Mouse (Mus musculus) left cerebral cortex, adult 8-10 months (tissue): ENCODE data around the gene Rhd. TPM values are rescaled to one million over a fixed set of nuclear protein-coding genes. Genes with fewer than 3 reads are reported as not detected.
A peak's percentile ranks its signal among the peaks of the same experiment; 100 is the strongest.
"Not testable (repeated sequence)": the region's sequence is repeated elsewhere in the genome, so short reads cannot be mapped to it uniquely, and the experiment has no call there.

Experiments
- DNase-seq, 2 experiments: peaks; one replicate each; pipeline ENCODE4 v3.0.0; 2022; ENCODE audit warnings: low spot score in 2 of 2
- total RNA-seq, 4 experiments: library from RNA; stranded (reverse); gene quantifications; 2 replicates each; pipeline ENCODE4 v1.2.4; 2022

Gene Rhd
- total RNA-seq, 4 experiments from 2014 or later = 0.50 TPM; not detected in 3

DNA sequence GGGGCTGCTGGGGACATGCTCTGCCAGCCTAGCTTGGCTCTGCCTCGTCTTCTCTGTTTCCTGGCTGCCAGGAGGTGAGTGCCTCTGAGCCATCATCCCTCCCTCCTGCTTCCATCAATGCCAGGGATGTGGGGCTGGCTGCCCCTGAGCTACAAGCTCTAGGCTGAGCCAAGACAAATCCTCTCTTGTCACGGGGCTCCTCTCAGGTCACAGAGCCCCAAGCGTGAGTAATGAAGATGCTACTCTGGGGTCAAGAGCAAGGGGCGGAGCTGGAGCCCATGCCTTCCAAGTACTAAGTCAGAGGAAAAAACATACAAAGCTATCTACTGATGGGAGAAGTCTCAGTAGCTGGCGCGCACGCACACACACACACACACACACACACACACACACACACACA lies 38.7 kb downstream of the Rhd start:
- DNase-seq = no peak

DNA sequence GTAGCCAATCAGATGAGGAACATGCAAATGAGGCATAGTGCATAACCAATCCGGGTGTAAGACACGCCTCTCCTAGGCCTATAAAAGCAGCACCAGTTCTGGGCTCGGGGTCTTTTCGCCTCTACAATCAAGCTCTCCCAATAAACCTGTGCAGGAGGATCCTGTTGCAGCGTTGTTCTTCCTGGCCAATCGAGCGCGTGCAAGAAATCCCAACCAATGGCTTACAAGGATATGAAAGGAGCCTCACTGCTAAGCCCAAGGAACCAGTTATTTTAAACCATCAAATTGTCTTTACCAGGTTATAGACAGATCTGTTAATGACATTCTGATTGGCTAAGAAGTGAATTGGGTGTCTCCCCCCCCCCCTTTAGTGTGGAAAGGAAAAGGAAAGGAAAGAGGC lies 47.1 kb downstream of the Rhd start:
- DNase-seq = not testable (repeated sequence)

GRCm38 (mm10) chr4:134913413-134913812 lies 49.1 kb downstream of the Rhd start:
- DNase-seq = no peak

DNA sequence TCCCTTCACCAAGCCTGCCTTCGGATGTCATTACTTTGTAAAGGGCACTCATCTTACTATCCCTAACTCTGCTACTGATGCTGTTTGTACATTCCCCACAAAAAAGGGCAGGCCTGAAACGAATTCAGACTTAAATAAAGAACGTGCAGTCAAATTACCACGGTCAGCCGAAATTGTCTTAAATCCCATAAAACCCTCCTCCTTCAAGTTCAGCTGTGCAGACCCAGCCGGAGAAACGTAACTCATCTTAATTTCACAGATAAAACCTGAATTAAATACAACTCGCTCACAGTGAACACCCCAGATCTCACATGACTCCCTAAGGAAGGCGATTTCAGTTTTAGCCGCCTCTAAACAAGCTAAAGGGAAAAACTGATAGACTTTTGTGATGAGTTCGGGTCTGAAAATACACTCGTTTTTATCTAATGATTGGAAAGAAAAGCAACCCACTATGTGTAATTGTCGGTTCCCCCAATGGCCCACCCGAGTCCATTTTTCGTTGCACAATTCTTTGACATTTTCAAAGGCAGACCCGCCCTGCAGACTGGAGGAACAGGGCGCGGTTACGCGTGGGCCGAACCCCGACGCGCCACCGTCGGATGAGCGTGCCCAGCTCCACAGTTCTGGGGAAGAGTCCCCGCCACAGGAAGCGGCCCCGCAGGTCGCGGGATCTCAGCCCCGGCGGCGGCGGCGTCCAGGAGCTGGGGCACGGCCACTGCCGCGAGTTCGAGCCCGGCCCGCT lies 50.0 kb downstream of the Rhd start:
- peak in 1 of 2 experiments; percentile 28 for DNase-seq

GRCm38 (mm10) chr4:134914864-134915209 lies 50.5 kb downstream of the Rhd start, which contains the start of gene Tmem50a:
TSS of gene Tmem50a (minus strand) at chr4:134915024.
- DNase-seq = peak; percentile 79 to 89

GRCm38 (mm10) chr4:134915223-134916050 lies 51.1 kb downstream of the Rhd start:
- DNase-seq = no peak

- no peak for DNase-seq
These were observed 52.9 kb downstream of the Rhd start for GRCm38 (mm10) chr4:134917194-134917593.

- no peak for DNase-seq
These were observed 54.0 kb downstream of the Rhd start for GRCm38 (mm10) chr4:134918381-134918780.

DNA sequence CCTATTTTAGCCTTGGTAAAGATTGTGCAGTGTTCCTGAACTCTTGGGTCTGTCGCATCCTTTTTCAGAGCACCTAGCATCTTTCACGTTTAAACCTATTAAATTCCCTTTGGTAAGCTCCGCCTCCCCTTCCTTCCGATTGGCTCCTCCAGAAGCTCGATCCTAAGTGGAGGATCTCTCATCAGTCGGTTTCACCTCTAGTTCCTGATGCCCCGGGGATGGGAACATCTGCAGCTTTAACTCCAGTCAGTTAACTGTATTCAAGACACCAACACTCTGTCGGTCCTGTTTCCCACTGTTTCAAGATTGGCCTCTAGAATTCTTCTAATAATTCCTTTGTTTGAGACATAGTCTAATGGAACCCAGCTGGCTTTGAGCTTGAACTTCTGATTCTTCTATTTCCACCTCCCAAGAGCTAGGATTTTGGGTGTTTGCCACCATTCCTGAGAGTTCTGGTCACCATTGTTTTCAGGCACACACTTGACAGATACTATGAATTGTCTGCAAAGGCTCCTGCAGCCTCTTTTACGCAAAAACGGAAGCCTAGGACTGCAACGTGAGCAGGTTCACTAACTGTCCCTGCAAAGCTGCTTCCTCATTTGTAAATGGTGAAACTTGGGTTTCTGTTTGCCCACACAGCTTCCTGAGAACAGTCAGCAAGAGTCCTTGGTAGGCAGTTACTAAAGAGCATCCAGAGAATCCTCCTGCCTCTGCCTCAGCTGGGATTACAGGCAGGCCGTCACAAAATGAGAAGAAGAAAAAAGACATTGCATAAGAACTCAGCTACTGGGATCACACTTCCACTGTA lies 55.6 kb downstream of the Rhd start:
- no peak for DNase-seq

- DNase-seq = no peak
These were observed 56.3 kb downstream of the Rhd start for GRCm38 (mm10) chr4:134920631-134921030.

GRCm38 (mm10) chr4:134921703-134922102 lies 57.4 kb downstream of the Rhd start:
- DNase-seq = no peak

DNA sequence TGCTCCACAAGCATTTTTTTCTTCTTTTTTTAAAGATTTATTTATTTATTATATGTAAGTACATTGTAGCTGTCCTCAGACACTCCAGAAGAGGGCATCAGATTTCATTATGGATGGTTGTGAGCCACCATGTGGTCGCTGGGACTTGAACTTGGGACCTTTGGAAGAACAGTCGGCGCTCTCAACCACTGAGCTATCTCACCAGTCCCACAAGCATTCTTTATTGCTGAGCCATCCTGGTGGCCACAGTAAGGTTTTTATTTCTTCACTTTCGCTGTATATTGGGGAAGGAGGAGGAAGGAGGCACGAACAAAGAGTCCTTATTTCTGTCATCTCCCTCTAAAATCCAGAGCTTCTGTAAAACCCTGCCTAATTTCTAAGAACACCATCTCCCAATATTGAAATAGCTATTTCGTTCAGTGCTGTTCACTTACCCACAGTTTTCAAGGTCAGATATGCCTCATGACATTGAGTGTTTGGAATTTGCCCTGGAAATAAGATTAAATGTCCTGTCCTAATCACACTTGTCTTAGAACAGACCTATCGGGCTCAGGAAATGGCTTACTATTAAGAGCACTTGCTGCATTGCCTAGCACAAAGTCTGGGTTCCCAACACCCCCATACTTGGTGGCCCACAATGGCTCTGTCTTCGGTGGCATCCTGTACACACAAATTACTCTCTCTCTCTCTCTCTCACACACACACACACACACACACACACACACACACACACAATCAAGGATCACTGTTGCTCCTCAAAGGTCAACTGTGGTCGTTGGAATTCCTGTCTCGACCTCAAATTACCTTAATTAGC lies 58.0 kb downstream of the Rhd start:
- no peak for DNase-seq

- DNase-seq = peak in 1 of 2 experiments; percentile 50
These were observed 58.5 kb downstream of the Rhd start for GRCm38 (mm10) chr4:134922925-134923244.

DNA sequence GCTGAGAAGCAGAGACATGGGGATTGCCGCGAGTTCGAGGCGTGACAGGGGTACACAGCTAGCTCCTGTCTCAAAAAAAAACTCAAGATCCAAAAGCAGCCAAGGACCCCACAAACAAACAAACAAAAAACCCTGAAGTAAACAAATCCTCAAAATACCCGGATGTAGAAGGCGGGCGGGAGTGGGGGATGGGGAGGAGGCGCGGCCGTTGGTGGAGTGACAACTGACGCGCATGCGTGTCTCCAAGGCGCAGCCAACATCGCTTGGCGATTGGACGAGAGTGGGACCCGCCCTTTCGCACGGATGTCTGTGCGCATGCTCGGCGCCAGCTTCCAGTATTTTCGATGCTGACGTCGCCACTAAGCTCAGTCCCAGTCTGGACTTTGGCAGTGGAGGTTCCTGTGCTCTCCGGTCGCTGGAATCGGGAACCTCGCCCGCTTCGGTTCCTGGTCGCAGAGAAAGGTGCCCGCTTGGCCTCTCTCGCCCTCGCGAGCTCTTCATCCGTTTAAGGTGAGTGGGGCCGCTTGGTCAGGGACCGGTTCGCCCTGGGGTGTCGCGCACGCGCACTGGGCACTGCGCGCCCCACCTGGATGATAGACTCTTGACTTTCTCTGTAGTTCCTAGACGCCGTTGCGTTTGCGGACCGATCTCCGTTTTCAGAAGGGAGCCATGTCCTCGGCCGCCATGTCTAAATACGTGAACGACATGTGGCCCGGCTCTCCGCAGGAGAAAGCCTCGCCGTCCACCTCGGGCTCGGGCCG lies 59.1 kb downstream of the Rhd start, which contains the start of gene Rsrp1:
Gene Rsrp1 (plus strand): TSS at position 335 of the 761 bp plus-strand sequence.
- peak; percentile 93 to 97 for DNase-seq

GRCm38 (mm10) chr4:134924019-134924741 lies 59.8 kb downstream of the Rhd start:
- no peak for DNase-seq

DNA sequence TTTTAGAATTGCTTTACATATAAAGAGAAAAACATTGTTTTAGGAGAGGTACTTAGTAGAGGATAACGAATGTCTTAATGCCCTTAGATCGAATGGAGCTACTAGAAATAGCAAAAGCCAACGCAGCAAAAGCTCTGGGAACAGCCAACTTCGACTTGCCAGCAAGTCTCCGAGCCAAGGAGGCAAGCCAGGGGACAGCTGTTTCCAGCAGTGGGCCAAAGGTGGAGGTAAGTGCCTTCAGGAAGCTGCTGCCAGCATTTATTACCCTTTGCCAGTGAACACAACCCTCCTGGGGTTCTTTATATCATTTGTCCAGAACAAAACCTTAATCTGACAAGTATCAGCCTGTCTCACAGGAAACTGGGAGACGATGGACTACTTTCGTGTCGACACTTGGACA lies 60.9 kb downstream of the Rhd start:
- no peak for DNase-seq

GRCm38 (mm10) chr4:134927815-134928463 lies 63.6 kb downstream of the Rhd start:
- no peak for DNase-seq

DNA sequence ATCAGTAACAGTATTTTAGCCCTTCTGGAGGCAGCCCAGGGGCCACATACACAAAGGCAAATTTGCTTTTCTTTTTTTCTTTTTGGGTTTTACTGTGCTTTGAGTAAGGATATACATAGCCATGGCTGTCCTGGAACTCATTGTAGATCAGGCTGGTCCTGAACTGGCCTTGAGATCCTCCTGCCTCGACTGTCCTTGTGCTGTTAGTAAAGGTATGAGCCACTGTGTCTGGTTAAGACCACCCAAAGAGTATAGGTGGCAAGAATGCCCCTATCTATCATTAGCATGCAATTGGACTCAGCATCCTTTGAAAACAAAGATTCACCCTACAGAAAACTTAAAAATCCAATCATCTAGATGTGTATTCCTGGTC lies 64.1 kb downstream of the Rhd start:
- DNase-seq = no peak

DNA sequence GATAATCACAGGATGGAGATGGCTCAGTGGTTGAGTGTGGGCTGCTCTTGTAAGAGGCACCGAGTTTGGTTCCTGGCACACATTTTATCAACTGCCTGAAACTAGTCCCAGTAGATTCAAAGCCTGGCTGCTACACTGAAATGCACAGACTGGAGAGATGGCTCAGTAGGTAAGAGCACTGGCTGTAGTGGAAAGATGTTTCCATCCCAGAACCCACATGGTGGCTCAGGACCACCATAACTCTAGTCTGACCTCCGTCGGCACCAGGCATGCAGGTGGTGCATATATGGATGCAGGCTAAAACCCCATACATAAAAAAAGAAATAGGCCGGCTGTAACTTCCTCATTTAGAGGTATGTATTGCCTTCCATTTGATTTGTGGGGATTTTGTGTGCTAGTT lies 65.2 kb downstream of the Rhd start:
- DNase-seq = no peak
